Mouse (Mus musculus): ENCODE measurements around the gene Atp6v0e. TPM values are rescaled to one million over a fixed set of nuclear protein-coding genes. Genes with fewer than 3 reads are reported as not detected.

Gene Atp6v0e
- polyA plus RNA-seq, 1 experiment = 16.1 TPM

DNA sequence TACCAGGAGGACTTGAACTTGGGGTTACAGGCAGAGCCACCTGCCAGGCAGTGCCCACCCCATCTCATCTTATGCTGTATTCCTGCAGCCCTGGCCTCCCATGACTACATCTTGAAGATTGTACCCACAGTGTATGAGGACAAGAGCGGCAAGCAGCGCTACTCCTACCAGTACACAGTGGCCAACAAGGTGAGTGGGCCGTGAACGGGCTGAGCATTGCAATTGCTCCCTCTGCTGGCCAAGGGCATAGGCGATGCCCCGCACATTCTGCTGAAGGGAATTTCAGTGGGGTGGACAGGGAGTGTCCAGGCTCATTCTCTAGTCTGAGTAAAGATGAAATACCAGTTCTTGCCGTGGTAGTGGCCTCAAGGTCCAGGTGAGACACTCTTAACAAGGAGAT is 24.4 kb upstream of the Atp6v0e start:
- TF ChIP-seq GATA1 (IDR thresholded peaks at IDR 0.05; ENCODE audit: borderline replicate concordance, low read length) (no peak), FLI1 (IDR thresholded peaks at IDR 0.05; ENCODE audit: low read length) (no peak)
- H3K27me3 ChIP-seq (replicated peaks) = no peaks in the 10 kb centered on the region
- peaks cover 36% of the 10 kb centered on the region for H3K4me1 ChIP-seq
- H3K9me3 ChIP-seq = no peaks in the 10 kb centered on the region
- peak overlapping the region; percentile 42 for H3K4me3 ChIP-seq (replicated peaks)
- peaks cover 96% of the 10 kb centered on the region for H3K36me3 ChIP-seq (replicated peaks; ENCODE audit: low read length)

DNA sequence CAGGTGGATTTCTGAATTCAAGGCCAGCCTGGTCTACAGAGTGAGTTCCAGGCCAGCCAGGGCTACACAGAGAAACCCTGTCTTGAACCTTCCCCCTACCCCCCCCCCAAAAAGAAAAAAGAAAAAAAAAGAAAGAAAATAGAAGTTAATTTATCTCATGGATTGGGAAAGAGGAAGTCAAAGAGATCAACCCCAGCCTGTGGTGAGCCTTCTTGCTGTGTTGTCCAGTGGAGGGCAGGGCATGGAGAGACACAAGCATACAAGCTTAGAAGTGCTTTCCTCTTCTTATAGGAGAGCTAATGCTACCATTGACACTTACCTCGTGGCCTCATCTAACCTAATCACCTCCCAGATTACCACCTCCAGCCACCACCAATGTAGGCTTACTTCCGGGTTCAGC is 23.2 kb upstream of the Atp6v0e start:
- TF ChIP-seq GATA1 (IDR thresholded peaks at IDR 0.05; ENCODE audit: borderline replicate concordance, low read length) (no peak), FLI1 (IDR thresholded peaks at IDR 0.05; ENCODE audit: low read length) (no peak)
- H3K36me3 ChIP-seq (replicated peaks; ENCODE audit: low read length) = peaks cover 96% of the 10 kb centered on the region
- peaks cover 31% of the 10 kb centered on the region for H3K4me1 ChIP-seq
- H3K27me3 ChIP-seq (replicated peaks) = no peaks in the 10 kb centered on the region
- H3K9me3 ChIP-seq = no peaks in the 10 kb centered on the region
- peak overlapping the region; percentile 5 for H3K4me3 ChIP-seq (replicated peaks)

DNA sequence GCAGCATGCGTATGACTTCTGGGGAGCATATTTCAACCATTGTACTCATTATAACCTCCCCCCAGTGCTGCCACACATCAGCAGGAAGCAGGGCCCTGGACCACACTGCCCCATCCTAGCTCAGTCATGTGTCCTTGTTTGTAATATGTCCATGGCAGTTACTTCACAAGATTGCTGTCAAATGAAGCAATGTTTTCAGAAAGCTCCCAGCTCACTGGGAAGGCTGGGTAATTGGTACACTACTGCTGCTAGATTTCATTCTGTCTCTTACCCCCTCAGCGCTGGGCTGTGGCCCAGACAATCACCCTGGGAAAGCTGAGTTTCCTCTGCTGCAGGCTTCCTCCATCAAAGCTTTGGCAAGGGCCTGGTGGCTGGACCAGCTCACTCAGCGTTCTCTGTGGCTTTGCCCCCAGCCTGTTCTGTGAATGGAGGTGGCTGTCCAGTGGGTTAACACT is 22.7 kb upstream of the Atp6v0e start:
- TF ChIP-seq GATA1 (IDR thresholded peaks at IDR 0.05; ENCODE audit: borderline replicate concordance, low read length) (no peak), FLI1 (IDR thresholded peaks at IDR 0.05; ENCODE audit: low read length) (no peak)
- H3K36me3 ChIP-seq (replicated peaks; ENCODE audit: low read length) = peaks cover 96% of the 10 kb centered on the region
- H3K4me3 ChIP-seq (replicated peaks) = peak overlapping the region; percentile 5
- no peaks in the 10 kb centered on the region for H3K9me3 ChIP-seq
- peaks cover 31% of the 10 kb centered on the region for H3K4me1 ChIP-seq
- H3K27me3 ChIP-seq (replicated peaks) = no peaks in the 10 kb centered on the region

DNA sequence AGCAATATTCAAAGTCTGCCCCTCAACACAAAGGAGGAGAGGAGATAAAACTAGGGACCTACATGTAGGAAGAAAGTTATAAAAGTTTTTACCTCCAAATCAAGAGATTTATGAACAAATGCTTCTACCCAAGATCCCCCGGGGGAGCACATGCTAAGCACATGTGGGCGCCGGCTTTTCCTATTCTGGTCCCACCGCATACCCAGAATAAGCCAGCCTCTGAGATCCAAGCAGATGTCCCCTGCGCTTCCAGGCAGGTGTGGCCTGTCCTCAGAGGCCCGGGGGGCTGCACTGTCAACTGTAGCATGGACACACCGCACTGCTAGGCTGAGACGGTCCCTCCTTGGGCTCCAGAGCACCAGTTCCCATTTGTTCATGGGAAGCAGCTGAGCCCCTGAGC is 19.6 kb upstream of the Atp6v0e start:
- TF ChIP-seq FLI1 (IDR thresholded peaks at IDR 0.05; ENCODE audit: low read length) = no peak
- no peaks in the 10 kb centered on the region for H3K27me3 ChIP-seq (replicated peaks)
- peaks cover 98% of the 10 kb centered on the region for H3K36me3 ChIP-seq (replicated peaks; ENCODE audit: low read length)
- peaks cover 34% of the 10 kb centered on the region for H3K4me1 ChIP-seq
- no peaks in the 10 kb centered on the region for H3K9me3 ChIP-seq
- no peak overlapping the region for H3K4me3 ChIP-seq (replicated peaks)

DNA sequence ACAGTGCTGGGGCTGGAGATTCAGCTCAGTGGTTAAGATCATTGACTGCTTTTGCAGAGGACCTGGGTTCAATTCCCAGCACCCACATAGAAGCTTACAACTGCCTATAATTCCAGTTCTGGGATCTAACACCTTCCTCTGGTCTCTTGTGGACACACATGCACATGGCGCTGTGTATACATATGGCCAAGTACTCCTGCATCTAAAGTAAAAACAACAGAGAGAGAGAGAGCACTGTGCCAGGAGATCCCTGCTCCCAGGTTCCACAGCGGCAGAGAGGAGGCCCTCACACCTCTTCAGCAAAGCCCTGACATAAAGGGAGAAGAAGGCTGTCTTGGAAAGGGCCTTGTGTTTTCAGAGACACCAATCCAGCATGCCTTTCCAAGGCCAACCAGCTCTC is 19.0 kb upstream of the Atp6v0e start:
- no peaks in the 10 kb centered on the region for H3K9me3 ChIP-seq
- peaks cover 28% of the 10 kb centered on the region for H3K4me1 ChIP-seq
- peaks cover 98% of the 10 kb centered on the region for H3K36me3 ChIP-seq (replicated peaks; ENCODE audit: low read length)
- TF ChIP-seq GATA1 (IDR thresholded peaks at IDR 0.05; ENCODE audit: borderline replicate concordance, low read length) (no peak), FLI1 (IDR thresholded peaks at IDR 0.05; ENCODE audit: low read length) (no peak)
- no peaks in the 10 kb centered on the region for H3K27me3 ChIP-seq (replicated peaks)
- H3K4me3 ChIP-seq (replicated peaks) = no peak overlapping the region

DNA sequence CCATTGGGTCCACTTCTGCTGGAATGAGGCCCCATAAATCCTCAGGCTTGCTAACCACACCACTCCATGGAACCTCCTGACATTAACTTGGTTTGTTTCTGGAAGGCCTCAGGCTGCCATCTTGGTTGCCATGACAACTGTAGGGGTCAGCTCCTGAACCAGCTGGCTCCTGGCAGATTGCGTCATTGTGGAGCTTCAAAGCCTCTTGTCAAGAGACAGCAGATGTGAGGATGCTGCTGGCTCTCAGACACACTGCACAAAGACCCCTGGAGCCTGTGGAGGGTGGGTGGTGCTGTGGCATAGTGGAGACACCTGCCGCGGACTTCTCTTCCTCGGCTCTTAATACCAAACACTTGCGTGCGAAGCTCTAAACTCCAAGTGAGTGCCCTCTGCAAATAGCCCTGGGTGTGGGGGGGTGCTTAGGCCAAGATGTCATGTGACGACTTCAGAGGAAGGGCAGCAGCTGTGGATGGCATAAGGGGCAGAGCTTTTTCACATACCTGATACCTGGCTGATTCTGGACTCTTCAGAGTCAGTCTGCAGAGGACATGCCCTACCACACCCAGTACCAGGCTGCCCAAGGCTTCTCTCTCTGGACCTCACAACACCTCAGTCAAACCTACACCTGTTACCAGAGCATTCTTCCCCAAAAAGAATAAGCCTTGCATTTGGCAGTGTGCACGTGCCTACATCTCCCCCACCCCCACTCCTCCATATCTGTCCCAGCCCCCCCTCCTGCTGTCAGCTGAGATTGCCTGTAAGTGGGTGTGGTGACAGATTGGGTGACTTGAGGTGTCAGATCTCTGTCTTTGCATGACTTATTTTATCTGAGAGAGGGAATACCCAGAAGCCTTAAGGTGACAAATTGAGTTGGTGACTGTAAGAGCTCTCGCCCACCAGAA is 18.3 kb upstream of the Atp6v0e start:
- no peaks in the 10 kb centered on the region for H3K27me3 ChIP-seq (replicated peaks)
- no peak overlapping the region for H3K4me3 ChIP-seq (replicated peaks)
- H3K36me3 ChIP-seq (replicated peaks; ENCODE audit: low read length) = peaks cover 100% of the 10 kb centered on the region
- TF ChIP-seq FLI1 (IDR thresholded peaks at IDR 0.05; ENCODE audit: low read length) (no peak), GATA1 (IDR thresholded peaks at IDR 0.05; ENCODE audit: borderline replicate concordance, low read length) (no peak)
- H3K9me3 ChIP-seq = no peaks in the 10 kb centered on the region
- H3K4me1 ChIP-seq = peaks cover 21% of the 10 kb centered on the region

DNA sequence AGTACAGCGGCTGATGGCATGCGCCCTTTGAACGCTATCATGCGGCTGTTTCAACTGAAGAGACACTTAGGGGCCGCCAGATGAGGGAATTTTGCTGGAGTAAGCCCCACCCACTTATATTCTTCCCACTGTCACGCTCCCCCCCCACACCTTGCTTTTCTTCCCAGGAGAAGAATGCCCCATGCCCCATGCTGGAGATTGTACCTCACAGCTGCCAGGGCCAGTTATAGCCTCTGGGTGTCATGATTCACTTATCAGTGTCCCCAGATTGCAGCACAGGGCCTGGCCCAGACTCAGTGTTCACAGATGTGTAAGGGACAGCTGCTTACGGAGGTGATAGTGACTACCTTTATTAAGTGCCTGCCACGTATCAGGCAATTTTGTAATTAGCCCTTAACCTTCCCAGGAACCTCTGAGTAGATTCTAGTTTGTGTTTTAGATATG is 17.6 kb upstream of the Atp6v0e start:
- no peaks in the 10 kb centered on the region for H3K9me3 ChIP-seq
- no peak overlapping the region for H3K4me3 ChIP-seq (replicated peaks)
- H3K27me3 ChIP-seq (replicated peaks) = no peaks in the 10 kb centered on the region
- H3K36me3 ChIP-seq (replicated peaks; ENCODE audit: low read length) = peaks cover 99% of the 10 kb centered on the region
- H3K4me1 ChIP-seq = peaks cover 15% of the 10 kb centered on the region
- no peak for TF ChIP-seq GATA1 (IDR thresholded peaks at IDR 0.05; ENCODE audit: borderline replicate concordance, low read length)
- no peak for TF ChIP-seq FLI1 (IDR thresholded peaks at IDR 0.05; ENCODE audit: low read length)

DNA sequence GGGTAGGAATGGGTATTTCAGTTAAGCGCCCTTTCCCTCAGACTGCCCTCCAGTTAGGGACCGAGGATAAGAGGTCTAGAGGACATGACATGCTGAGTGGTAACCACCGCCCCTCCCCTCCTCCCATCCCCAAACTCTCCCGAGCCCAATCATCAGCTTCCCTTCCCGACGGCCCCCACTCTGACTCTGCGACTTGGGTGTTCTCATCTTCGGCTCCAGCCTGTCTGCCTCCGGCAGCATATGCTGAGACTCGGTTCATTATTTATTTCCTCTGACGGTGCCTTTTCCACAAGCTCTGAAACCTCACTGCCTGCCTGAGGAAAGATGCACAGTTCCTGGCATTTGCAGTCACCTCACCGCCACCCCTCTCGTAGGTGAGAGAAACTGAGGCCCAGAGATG is 15.7 kb upstream of the Atp6v0e start:
- TF ChIP-seq GATA1 (IDR thresholded peaks at IDR 0.05; ENCODE audit: borderline replicate concordance, low read length) = no peak
- Histone ChIP-seq H3K27me3 (replicated peaks) (no peaks in the 10 kb centered on the region), H3K9me3 (no peaks in the 10 kb centered on the region), H3K4me3 (replicated peaks) (no peak overlapping the region), H3K36me3 (replicated peaks; ENCODE audit: low read length) (peaks cover 91% of the 10 kb centered on the region), H3K4me1 (peaks cover 4% of the 10 kb centered on the region; the same call in 1 of the 2 replicates)

DNA sequence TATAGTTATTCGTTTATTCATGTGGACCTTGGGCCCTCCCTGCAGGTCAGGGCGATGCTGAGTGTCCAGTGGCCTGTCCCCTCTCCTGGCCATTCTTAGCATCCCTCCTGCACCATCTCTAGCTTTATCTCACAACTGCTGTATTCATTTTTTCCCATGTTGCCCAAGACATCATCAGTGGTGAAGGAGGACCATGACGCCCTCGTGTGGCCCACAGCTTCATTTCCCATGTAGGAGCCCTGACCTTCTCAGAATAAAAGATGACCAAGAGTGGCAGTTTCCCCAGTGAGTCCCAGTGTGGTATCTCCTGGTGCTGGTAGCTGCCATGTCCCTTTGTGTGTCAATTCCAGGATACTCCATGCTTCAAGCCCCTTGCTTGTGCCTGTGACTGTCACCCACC is 13.5 kb upstream of the Atp6v0e start:
- no peak for TF ChIP-seq GATA1 (IDR thresholded peaks at IDR 0.05; ENCODE audit: borderline replicate concordance, low read length)
- TF ChIP-seq FLI1 (IDR thresholded peaks at IDR 0.05; ENCODE audit: low read length) = no peak
- H3K27me3 ChIP-seq (replicated peaks) = no peaks in the 10 kb centered on the region
- H3K9me3 ChIP-seq = no peaks in the 10 kb centered on the region
- peaks cover 4% of the 10 kb centered on the region; the same call in 1 of the 2 replicates for H3K4me1 ChIP-seq
- no peak overlapping the region for H3K4me3 ChIP-seq (replicated peaks)
- peaks cover 91% of the 10 kb centered on the region for H3K36me3 ChIP-seq (replicated peaks; ENCODE audit: low read length)
